Mouse (Mus musculus): Measurements from ENCODE around the gene Plekhg3. TPM values are rescaled to one million over a fixed set of nuclear protein-coding genes. Genes with fewer than 3 reads are reported as not detected.

Gene Plekhg3
- polyA plus RNA-seq, 1 experiment from 2014 or later = 24.8 TPM

- WGBS = 61% methylated on average over 7 of the region's 7 CpGs
- Histone ChIP-seq H3K4me3 (ENCODE audit: low read length) (no peak overlapping the region), H3K9me3 (ENCODE audit: low read length) (no peaks in the 10 kb centered on the region), H3K9ac (replicated peaks; ENCODE audit: low read length) (0 out of 2 replicates have a peak overlapping the region, but pooled peaks have one; percentile 2), H3K4me1 (ENCODE audit: insufficient read depth, low read length) (peaks cover 64% of the 10 kb centered on the region), H3K4me2 (replicated peaks; ENCODE audit: low read depth, low read length) (no peak overlapping the region), H3K36me3 (ENCODE audit: insufficient read depth, low read length) (peaks cover 13% of the 10 kb centered on the region), H3K27ac (ENCODE audit: low read length) (peak overlapping the region; percentile 12), H3K27me3 (ENCODE audit: insufficient read depth, low read length) (no peaks in the 10 kb centered on the region)
- no peak for ATAC-seq (ENCODE audit: low FRiP score, low TSS enrichment)
Observed at GRCm38 (mm10) chr12:76556187-76556586, 25.5 kb downstream of the Plekhg3 start.

GRCm38 (mm10) chr12:76556745-76557389 lies 26.2 kb downstream of the Plekhg3 start:
- Histone ChIP-seq H3K27ac (ENCODE audit: low read length) (peak overlapping the region; percentile 12; the same call in 1 of the 2 replicates), H3K4me1 (ENCODE audit: insufficient read depth, low read length) (peaks cover 59% of the 10 kb centered on the region), H3K27me3 (ENCODE audit: insufficient read depth, low read length) (no peaks in the 10 kb centered on the region), H3K9me3 (ENCODE audit: low read length) (no peaks in the 10 kb centered on the region), H3K9ac (replicated peaks; ENCODE audit: low read length) (0 out of 2 replicates have a peak overlapping the region, but pooled peaks have one; percentile 2), H3K36me3 (ENCODE audit: insufficient read depth, low read length) (peaks cover 17% of the 10 kb centered on the region), H3K4me2 (replicated peaks; ENCODE audit: low read depth, low read length) (no peak overlapping the region), H3K4me3 (ENCODE audit: low read length) (no peak overlapping the region)
- ATAC-seq (ENCODE audit: low FRiP score, low TSS enrichment) = peak; percentile 23; the same call in 1 of the 2 replicates
- WGBS = 16% methylated on average over 6 of the region's 6 CpGs

- H3K27ac ChIP-seq (ENCODE audit: low read length) = peak overlapping the region; percentile 25; the same call in 1 of the 2 replicates
- H3K4me1 ChIP-seq (ENCODE audit: insufficient read depth, low read length) = peaks cover 47% of the 10 kb centered on the region
- ATAC-seq (ENCODE audit: low FRiP score, low TSS enrichment) = peak; percentile 64
- H3K9ac ChIP-seq (replicated peaks; ENCODE audit: low read length) = no peak overlapping the region
- H3K36me3 ChIP-seq (ENCODE audit: insufficient read depth, low read length) = peaks cover 21% of the 10 kb centered on the region
- no peaks in the 10 kb centered on the region for H3K9me3 ChIP-seq (ENCODE audit: low read length)
- WGBS = 56% methylated on average over 5 of the region's 5 CpGs
- no peak overlapping the region for H3K4me3 ChIP-seq (ENCODE audit: low read length)
- H3K4me2 ChIP-seq (replicated peaks; ENCODE audit: low read depth, low read length) = no peak overlapping the region
- H3K27me3 ChIP-seq (ENCODE audit: insufficient read depth, low read length) = no peaks in the 10 kb centered on the region
Observed at GRCm38 (mm10) chr12:76558206-76558605, 27.5 kb downstream of the Plekhg3 start.

- no peak for ATAC-seq (ENCODE audit: low FRiP score, low TSS enrichment)
- Histone ChIP-seq H3K9me3 (ENCODE audit: low read length) (0 out of 2 replicates have a peak, but pooled peaks cover under 1% of the 10 kb centered on the region), H3K4me3 (ENCODE audit: low read length) (no peak overlapping the region), H3K4me1 (ENCODE audit: insufficient read depth, low read length) (peaks cover 12% of the 10 kb centered on the region), H3K27me3 (ENCODE audit: insufficient read depth, low read length) (no peaks in the 10 kb centered on the region), H3K9ac (replicated peaks; ENCODE audit: low read length) (no peak overlapping the region), H3K4me2 (replicated peaks; ENCODE audit: low read depth, low read length) (no peak overlapping the region), H3K27ac (ENCODE audit: low read length) (no peak overlapping the region), H3K36me3 (ENCODE audit: insufficient read depth, low read length) (peaks cover 56% of the 10 kb centered on the region)
- WGBS = 92% methylated on average over 4 of the region's 4 CpGs
Observed at GRCm38 (mm10) chr12:76562196-76562595, 31.5 kb downstream of the Plekhg3 start.

- peaks cover 65% of the 10 kb centered on the region for H3K36me3 ChIP-seq (ENCODE audit: insufficient read depth, low read length)
- 79% methylated on average over 10 of the region's 10 CpGs for WGBS
- ATAC-seq (ENCODE audit: low FRiP score, low TSS enrichment) = no peak
Observed at GRCm38 (mm10) chr12:76566284-76566683, 35.6 kb downstream of the Plekhg3 start.

GRCm38 (mm10) chr12:76570221-76570940 lies 39.7 kb downstream of the Plekhg3 start:
- H3K9me3 ChIP-seq (ENCODE audit: low read length) = 0 out of 2 replicates have a peak, but pooled peaks cover 4% of the 10 kb centered on the region

More at GRCm38 (mm10) chr12:76566284-76566683, 35.6 kb downstream of the Plekhg3 start:
- no peak overlapping the region for H3K4me3 ChIP-seq (ENCODE audit: low read length)
- H3K9me3 ChIP-seq (ENCODE audit: low read length) = 0 out of 2 replicates have a peak, but pooled peaks cover 4% of the 10 kb centered on the region
- H3K27ac ChIP-seq (ENCODE audit: low read length) = no peak overlapping the region
- H3K4me1 ChIP-seq (ENCODE audit: insufficient read depth, low read length) = peaks cover 15% of the 10 kb centered on the region
- no peak overlapping the region for H3K4me2 ChIP-seq (replicated peaks; ENCODE audit: low read depth, low read length)
- no peak overlapping the region for H3K9ac ChIP-seq (replicated peaks; ENCODE audit: low read length)
- no peaks in the 10 kb centered on the region for H3K27me3 ChIP-seq (ENCODE audit: insufficient read depth, low read length)

GRCm38 (mm10) chr12:76571266-76571665 lies 40.6 kb downstream of the Plekhg3 start:
- ATAC-seq (ENCODE audit: low FRiP score, low TSS enrichment) = peak; percentile 13; the same call in 1 of the 2 replicates
- 81% methylated on average over 10 of the region's 10 CpGs for WGBS
- H3K4me1 ChIP-seq (ENCODE audit: insufficient read depth, low read length) = peaks cover 35% of the 10 kb centered on the region
- H3K27ac ChIP-seq (ENCODE audit: low read length) = peak overlapping the region; percentile 95
- peak overlapping the region; percentile 17; the same call in 1 of the 2 replicates for H3K4me2 ChIP-seq (replicated peaks; ENCODE audit: low read depth, low read length)
- H3K9ac ChIP-seq (replicated peaks; ENCODE audit: low read length) = peak overlapping the region; percentile 29; the same call in 1 of the 2 replicates
- H3K4me3 ChIP-seq (ENCODE audit: low read length) = no peak overlapping the region
- H3K27me3 ChIP-seq (ENCODE audit: insufficient read depth, low read length) = no peaks in the 10 kb centered on the region
- peaks cover 49% of the 10 kb centered on the region for H3K36me3 ChIP-seq (ENCODE audit: insufficient read depth, low read length)
- H3K9me3 ChIP-seq (ENCODE audit: low read length) = 0 out of 2 replicates have a peak, but pooled peaks cover 4% of the 10 kb centered on the region

More at GRCm38 (mm10) chr12:76570221-76570940, 39.7 kb downstream of the Plekhg3 start:
- H3K4me1 ChIP-seq (ENCODE audit: insufficient read depth, low read length) = peaks cover 35% of the 10 kb centered on the region
- peak overlapping the region; percentile 95 for H3K27ac ChIP-seq (ENCODE audit: low read length)
- H3K4me2 ChIP-seq (replicated peaks; ENCODE audit: low read depth, low read length) = no peak overlapping the region
- H3K36me3 ChIP-seq (ENCODE audit: insufficient read depth, low read length) = peaks cover 48% of the 10 kb centered on the region
- H3K9ac ChIP-seq (replicated peaks; ENCODE audit: low read length) = no peak overlapping the region
- WGBS = 66% methylated on average over 9 of the region's 9 CpGs
- ATAC-seq (ENCODE audit: low FRiP score, low TSS enrichment) = no peak
- no peak overlapping the region for H3K4me3 ChIP-seq (ENCODE audit: low read length)
- H3K27me3 ChIP-seq (ENCODE audit: insufficient read depth, low read length) = no peaks in the 10 kb centered on the region

GRCm38 (mm10) chr12:76572261-76573251 lies 41.9 kb downstream of the Plekhg3 start:
- Histone ChIP-seq H3K27ac (ENCODE audit: low read length) (peak overlapping the region; percentile 95), H3K9ac (replicated peaks; ENCODE audit: low read length) (peak overlapping the region; percentile 55)

GRCm38 (mm10) chr12:76573381-76573780 lies 42.7 kb downstream of the Plekhg3 start:
- Histone ChIP-seq H3K4me3 (ENCODE audit: low read length) (peak overlapping the region; percentile 4; the same call in 1 of the 2 replicates), H3K4me1 (ENCODE audit: insufficient read depth, low read length) (peaks cover 39% of the 10 kb centered on the region), H3K4me2 (replicated peaks; ENCODE audit: low read depth, low read length) (peak overlapping the region; percentile 25), H3K27ac (ENCODE audit: low read length) (peak overlapping the region; percentile 86), H3K9ac (replicated peaks; ENCODE audit: low read length) (peak overlapping the region; percentile 33; the same call in 1 of the 2 replicates), H3K36me3 (ENCODE audit: insufficient read depth, low read length) (peaks cover 54% of the 10 kb centered on the region), H3K27me3 (ENCODE audit: insufficient read depth, low read length) (no peaks in the 10 kb centered on the region), H3K9me3 (ENCODE audit: low read length) (no peaks in the 10 kb centered on the region)
- ATAC-seq (ENCODE audit: low FRiP score, low TSS enrichment) = no peak
- 80% methylated on average over 6 of the region's 6 CpGs for WGBS

More at GRCm38 (mm10) chr12:76572261-76573251, 41.9 kb downstream of the Plekhg3 start:
- Histone ChIP-seq H3K27me3 (ENCODE audit: insufficient read depth, low read length) (no peaks in the 10 kb centered on the region), H3K4me3 (ENCODE audit: low read length) (peak overlapping the region; percentile 4; the same call in 1 of the 2 replicates), H3K4me2 (replicated peaks; ENCODE audit: low read depth, low read length) (peak overlapping the region; percentile 34), H3K9me3 (ENCODE audit: low read length) (no peaks in the 10 kb centered on the region), H3K36me3 (ENCODE audit: insufficient read depth, low read length) (peaks cover 49% of the 10 kb centered on the region), H3K4me1 (ENCODE audit: insufficient read depth, low read length) (peaks cover 35% of the 10 kb centered on the region)
- 50% methylated on average over 26 of the region's 27 CpGs for WGBS
- ATAC-seq (ENCODE audit: low FRiP score, low TSS enrichment) = peak; percentile 98

Data from kidney, embryonic 16.5 days (tissue).